Mouse (Mus musculus) hindbrain, embryonic 12.5 days (tissue): ENCODE results near the gene Aox3. TPM values are rescaled to one million over a fixed set of nuclear protein-coding genes. Genes with fewer than 3 reads are reported as not detected.

ENCODE experiments used
- ATAC-seq: fragments of 200-750 bp; cut with Nextera tagmentation; 2 replicates; pipeline ENCODE4 v1.8.0; 2017; ENCODE audit warnings: moderate TSS enrichment; ENCODE audit not compliant: low FRiP score
- H3K27ac ChIP-seq: fragments of 300-500 bp; sonication (generic); 2 replicates; pipeline ENCODE4 v1.5.1; 2016; ENCODE audit warnings: mild to moderate bottlenecking
- H3K27me3 ChIP-seq: fragments of 300-500 bp; sonication (generic); 2 replicates; pipeline ENCODE4 v1.6.1; 2016; ENCODE audit warnings: mild to moderate bottlenecking
- H3K36me3 ChIP-seq: fragments of 300-500 bp; sonication (generic); 2 replicates; pipeline ENCODE4 v1.6.1; 2016; ENCODE audit warnings: mild to moderate bottlenecking
- H3K4me1 ChIP-seq: fragments of 300-500 bp; sonication (generic); 2 replicates; pipeline ENCODE4 v1.6.1; 2016
- H3K4me2 ChIP-seq: fragments of 300-500 bp; sonication (generic); replicated peaks from 2 replicates; pipeline ENCODE4 v1.6.1; 2016; ENCODE audit warnings: mild to moderate bottlenecking
- H3K4me3 ChIP-seq: fragments of 300-500 bp; sonication (generic); 2 replicates; pipeline ENCODE4 v1.5.1; 2016; ENCODE audit warnings: mild to moderate bottlenecking
- H3K9ac ChIP-seq: fragments of 300-500 bp; sonication (generic); 2 replicates; pipeline ENCODE4 v1.6.1; 2016; ENCODE audit warnings: mild to moderate bottlenecking, moderate library complexity
- H3K9me3 ChIP-seq: fragments of 300-500 bp; sonication (generic); replicated peaks from 2 replicates; pipeline ENCODE4 v1.6.1; 2016; ENCODE audit warnings: mild to moderate bottlenecking
- WGBS: fragments of 180-500 bp; shearing (Covaris S2); methylation state at CpG from one replicate; pipeline ENCODE4 v1.1.7; 2016; 5-methylcytosine and 5-hydroxymethylcytosine counted together
- polyA plus RNA-seq: library from polyadenylated mRNA; unstranded; fragments of >200 nt; fragmentation: Nextera tagmentation; extraction: Ambion mirVana; gene quantifications from 2 replicates; pipeline ENCODE4 v1.2.1, GENCODE M21; 2016

The Aox3 gene
- polyA plus RNA-seq, 1 experiment from 2014 or later, result not detected

DNA sequence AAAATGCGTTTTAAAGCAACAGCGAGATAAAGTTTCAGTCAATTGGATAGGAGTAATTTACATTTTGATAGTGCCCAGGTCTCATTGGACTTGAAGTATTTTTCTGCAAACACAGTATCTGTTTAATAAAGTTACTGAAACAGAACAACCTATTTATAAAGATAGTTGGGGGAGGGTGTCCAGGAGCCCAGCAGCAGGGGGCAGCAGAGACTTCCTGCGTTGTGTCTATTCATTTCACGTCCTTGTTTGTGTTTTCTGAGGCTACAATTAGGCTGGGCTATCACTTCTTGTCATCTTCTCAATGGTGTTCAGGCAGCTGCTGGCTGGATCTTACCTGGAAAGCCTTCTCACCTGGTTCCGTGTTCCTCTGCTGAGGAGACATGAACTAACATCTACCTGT lies 43.8 kb downstream of the Aox3 start:
- H3K27ac ChIP-seq, result no peak overlapping the region

DNA sequence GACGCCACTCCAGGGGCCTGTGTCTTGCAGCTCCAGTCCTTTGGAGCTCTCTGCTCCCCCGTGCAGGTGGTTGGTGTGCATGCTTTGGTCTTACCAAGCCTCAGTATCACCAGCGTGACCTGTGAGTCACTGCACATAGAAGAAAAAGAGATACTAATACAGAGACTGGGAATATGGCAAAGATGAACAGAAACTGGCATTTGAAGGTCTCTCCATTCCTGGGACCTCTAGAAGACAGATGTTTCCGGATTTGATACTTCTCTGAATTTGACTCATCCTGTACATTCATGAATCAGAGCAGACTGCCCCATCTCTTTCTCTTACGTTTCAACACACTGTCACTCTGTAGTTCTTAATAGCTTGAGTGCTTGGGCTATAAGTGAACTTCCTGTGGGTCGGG lies 57.0 kb downstream of the Aox3 start:
- H3K27me3 ChIP-seq, result no peaks in the 10 kb centered on the region
- no peaks in the 10 kb centered on the region for H3K36me3 ChIP-seq
- H3K4me1 ChIP-seq, result no peaks in the 10 kb centered on the region
- no peak overlapping the region for H3K4me2 ChIP-seq
- no peak overlapping the region for H3K27ac ChIP-seq
- no peaks in the 10 kb centered on the region for H3K9me3 ChIP-seq
- no peak for ATAC-seq
- 78% methylated on average over 6 of the region's 6 CpGs for WGBS
- H3K4me3 ChIP-seq, result no peak overlapping the region
- H3K9ac ChIP-seq, result no peak overlapping the region

More for the DNA sequence above, 43.8 kb downstream of the Aox3 start:
- H3K4me3 ChIP-seq, result no peak overlapping the region
- no peak for ATAC-seq
- H3K4me2 ChIP-seq, result no peak overlapping the region
- no peaks in the 10 kb centered on the region for H3K9me3 ChIP-seq
- WGBS, result 55% methylated on average over 5 of the region's 5 CpGs
- H3K36me3 ChIP-seq, result no peaks in the 10 kb centered on the region
- H3K9ac ChIP-seq, result no peak overlapping the region
- no peaks in the 10 kb centered on the region for H3K4me1 ChIP-seq
- H3K27me3 ChIP-seq, result no peaks in the 10 kb centered on the region

DNA sequence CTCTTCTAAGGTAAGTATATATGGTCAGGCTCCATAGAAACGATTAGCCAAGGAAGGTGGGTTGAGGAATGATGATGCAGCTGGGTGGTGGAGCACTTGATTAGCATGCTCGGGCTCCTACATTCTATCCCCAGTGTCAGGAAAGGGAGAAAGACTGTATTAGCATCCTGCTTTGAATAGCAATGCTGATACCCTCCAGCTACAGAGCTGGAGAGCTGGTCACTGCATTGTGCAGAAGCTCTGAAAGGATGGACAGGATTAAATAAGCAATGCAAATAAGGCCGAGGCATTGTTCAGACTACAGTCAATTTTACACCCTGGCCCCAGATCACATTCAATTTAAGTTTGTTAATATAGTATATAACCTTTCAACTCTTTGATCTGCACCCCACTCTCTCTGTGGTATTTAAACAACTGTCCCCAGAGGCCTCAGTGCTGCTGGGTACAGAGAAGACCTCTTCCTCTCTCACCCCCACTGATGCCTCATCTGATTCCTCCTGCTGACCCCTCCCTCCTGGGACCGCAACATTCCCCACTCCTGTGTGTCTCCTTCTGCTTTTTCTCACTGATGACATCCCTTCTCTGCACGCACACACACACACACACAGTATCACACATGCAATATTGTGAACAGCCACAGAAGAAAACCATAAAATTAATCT lies 75.7 kb downstream of the Aox3 start:
- Histone ChIP-seq H3K4me3 (no peak overlapping the region), H3K36me3 (no peaks in the 10 kb centered on the region), H3K27ac (no peak overlapping the region), H3K27me3 (no peaks in the 10 kb centered on the region), H3K4me2 (no peak overlapping the region), H3K4me1 (0 out of 2 replicates have a peak, but pooled peaks cover 5% of the 10 kb centered on the region), H3K9ac (no peak overlapping the region), H3K9me3 (no peaks in the 10 kb centered on the region)
- ATAC-seq, result peak; percentile 66; the same call in 1 of the 2 replicates
- 51% methylated on average over 5 of the region's 5 CpGs for WGBS

DNA sequence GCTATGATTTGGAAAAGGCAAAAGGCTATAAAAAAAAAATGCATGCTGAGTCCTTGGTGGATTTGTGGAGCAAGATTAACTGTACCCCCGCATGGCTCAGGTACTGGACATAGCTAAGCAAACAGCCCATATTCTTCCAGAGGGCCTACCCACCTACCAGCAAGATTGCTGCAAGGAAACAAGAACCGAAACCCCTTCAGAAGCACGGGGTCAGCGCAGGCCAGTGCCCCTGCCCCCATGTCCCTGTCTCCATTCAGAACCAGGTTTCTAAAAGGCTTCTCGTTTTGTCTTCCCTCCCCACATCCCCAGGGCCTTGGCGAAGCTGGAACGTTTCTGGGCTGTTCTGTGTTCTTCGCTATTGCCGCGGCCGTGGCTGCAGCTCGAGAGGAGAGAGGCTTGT lies 81.4 kb downstream of the Aox3 start:
- no peaks in the 10 kb centered on the region for H3K9me3 ChIP-seq
- no peak overlapping the region for H3K4me3 ChIP-seq
- H3K36me3 ChIP-seq, result no peaks in the 10 kb centered on the region
- no peak overlapping the region for H3K27ac ChIP-seq
- H3K27me3 ChIP-seq, result no peaks in the 10 kb centered on the region
- no peak overlapping the region for H3K9ac ChIP-seq
- no peak overlapping the region for H3K4me2 ChIP-seq
- no peaks in the 10 kb centered on the region for H3K4me1 ChIP-seq
- no peak for ATAC-seq
- 87% methylated on average over 12 of the region's 12 CpGs for WGBS

DNA sequence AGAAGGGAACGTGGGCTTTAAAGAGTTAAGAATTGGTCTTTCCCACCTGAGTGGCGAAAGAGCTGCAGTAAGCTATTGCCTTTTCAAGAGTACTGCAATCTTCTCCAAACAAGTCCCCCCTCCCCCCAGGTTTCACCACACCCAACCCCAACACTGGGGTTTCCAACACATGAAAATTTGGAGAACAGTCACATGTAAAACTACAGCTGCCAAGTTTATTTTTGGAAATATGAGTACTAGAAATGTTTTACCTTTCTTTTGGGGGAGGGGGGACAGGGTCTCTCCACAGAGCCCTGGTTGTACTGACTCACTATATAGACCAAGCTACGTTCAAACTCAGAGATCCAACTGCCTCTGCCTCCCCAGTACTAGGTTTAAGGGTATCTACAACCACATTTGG lies 82.1 kb downstream of the Aox3 start:
- no peak overlapping the region for H3K27ac ChIP-seq
- 80% methylated on average over 3 of the region's 3 CpGs for WGBS
- H3K4me1 ChIP-seq, result no peaks in the 10 kb centered on the region
- H3K4me3 ChIP-seq, result no peak overlapping the region
- H3K27me3 ChIP-seq, result no peaks in the 10 kb centered on the region
- no peak for ATAC-seq
- no peak overlapping the region for H3K9ac ChIP-seq
- H3K9me3 ChIP-seq, result no peaks in the 10 kb centered on the region
- no peaks in the 10 kb centered on the region for H3K36me3 ChIP-seq
- H3K4me2 ChIP-seq, result no peak overlapping the region

DNA sequence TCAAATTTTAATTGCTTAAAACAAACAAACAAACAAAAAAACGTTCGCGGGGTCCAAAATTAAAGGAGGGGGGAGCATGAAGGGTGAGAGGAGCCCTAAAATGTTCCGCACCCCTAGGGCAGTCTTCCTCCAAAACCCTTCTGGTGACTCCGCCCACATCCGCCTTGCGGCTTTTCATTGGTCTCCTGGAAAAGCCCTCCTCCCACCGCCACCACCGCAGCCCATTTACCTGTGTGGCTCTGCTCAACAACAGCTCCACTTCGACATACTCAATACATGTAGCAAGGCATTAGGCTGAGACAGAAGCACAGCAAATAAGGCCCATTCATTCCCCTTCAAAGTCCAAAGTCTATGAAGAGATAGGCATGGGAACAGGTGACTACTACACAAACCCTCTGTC lies 82.6 kb downstream of the Aox3 start:
- Histone ChIP-seq H3K9me3 (no peaks in the 10 kb centered on the region), H3K4me3 (no peak overlapping the region), H3K36me3 (no peaks in the 10 kb centered on the region), H3K4me1 (no peaks in the 10 kb centered on the region), H3K9ac (no peak overlapping the region), H3K27ac (no peak overlapping the region), H3K27me3 (no peaks in the 10 kb centered on the region), H3K4me2 (0 out of 2 replicates have a peak overlapping the region, but pooled peaks have one; percentile 5)
- 13% methylated on average over 10 of the region's 10 CpGs for WGBS
- ATAC-seq, result no peak

DNA sequence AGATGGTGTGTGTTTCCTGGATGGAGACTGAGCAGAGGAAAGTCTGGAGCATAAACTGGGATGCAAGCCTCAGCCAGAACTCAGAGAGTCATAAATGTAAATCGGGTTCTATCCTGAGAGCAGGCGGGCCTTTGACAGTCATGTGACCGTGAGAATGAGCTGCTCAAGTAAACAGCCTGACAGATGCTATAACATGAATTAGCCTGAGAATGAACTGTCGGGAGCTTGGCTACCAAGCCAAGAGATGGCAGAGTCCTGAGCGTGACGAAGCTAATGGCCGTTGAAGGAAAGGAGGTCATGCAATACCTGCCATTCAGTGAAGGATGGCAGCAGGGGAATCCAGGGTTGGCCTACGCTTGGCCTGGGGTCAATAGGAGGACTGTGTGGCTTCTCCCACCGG lies 84.1 kb downstream of the Aox3 start:
- Histone ChIP-seq H3K4me1 (no peaks in the 10 kb centered on the region), H3K4me2 (no peak overlapping the region), H3K27ac (no peak overlapping the region), H3K27me3 (no peaks in the 10 kb centered on the region), H3K9ac (no peak overlapping the region), H3K9me3 (no peaks in the 10 kb centered on the region), H3K36me3 (no peaks in the 10 kb centered on the region), H3K4me3 (no peak overlapping the region)
- no peak for ATAC-seq
- WGBS, result 74% methylated on average over 9 of the region's 9 CpGs

DNA sequence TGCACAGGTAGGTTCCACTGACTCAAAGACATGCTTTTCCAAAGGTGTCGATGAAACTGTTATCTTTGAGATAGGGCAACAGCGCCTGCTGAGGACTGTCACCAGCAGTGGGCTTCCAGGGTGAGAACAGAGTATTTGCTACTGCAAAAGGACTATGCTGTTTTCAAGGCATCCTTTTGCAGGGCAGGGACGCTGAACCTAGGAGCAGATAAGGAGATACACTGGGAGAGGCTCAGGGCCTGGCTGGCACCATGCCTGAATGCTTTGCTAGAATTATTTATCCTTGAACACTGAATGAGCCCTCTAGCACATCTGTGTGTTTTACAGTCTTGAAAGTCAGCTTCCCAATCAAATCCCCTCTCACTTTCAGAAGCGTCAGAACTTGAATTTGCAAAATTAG lies 85.5 kb downstream of the Aox3 start:
- Histone ChIP-seq H3K9me3 (no peaks in the 10 kb centered on the region), H3K9ac (no peak overlapping the region), H3K4me1 (no peaks in the 10 kb centered on the region), H3K4me2 (no peak overlapping the region), H3K36me3 (no peaks in the 10 kb centered on the region), H3K27ac (no peak overlapping the region), H3K27me3 (no peaks in the 10 kb centered on the region), H3K4me3 (no peak overlapping the region)
- 76% methylated on average over 4 of the region's 4 CpGs for WGBS
- ATAC-seq, result no peak

DNA sequence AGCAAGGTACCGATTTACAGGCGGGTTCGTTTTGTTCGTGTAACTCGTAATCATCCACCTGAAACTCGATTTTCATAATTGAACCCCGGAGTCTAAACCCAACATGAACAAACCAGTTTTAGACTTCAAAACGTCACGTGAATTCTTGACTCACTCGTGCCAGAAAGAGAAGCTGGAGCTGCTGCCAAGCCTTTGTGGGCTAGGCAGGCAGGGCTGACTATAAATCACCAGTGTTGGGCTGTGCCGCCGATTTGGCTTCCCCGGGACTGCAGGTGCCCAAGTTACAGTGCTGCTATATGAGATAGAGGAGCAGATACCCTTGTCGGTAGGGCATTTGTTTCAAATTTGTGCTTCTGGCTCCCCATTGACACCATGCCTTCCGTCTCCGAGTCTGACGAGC lies 97.3 kb downstream of the Aox3 start, which contains the start of gene Aox4:
Gene Aox4, plus strand, starts transcription at position 195 of the 400 bp plus-strand sequence.
- WGBS, result 84% methylated on average over 17 of the region's 17 CpGs
- no peak for ATAC-seq
- H3K27me3 ChIP-seq, result no peaks in the 10 kb centered on the region

DNA sequence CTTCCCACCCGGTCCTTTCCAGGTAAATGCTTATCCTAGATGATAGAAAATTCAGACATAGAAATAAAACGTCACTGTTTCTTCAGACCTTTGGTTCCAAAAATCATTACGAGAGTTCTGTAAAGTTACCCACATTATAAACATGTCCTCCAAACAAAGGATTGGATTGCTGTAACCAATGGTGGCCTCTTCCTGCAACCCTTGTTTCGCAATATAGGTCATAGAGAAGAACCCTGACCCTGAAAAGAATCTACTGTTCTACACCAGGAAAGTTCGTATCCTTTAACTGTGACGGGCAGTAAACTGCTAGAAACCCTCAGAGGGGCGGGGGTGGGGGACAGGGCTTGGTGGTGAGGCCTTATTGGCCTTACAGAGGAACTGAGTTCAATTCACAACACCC lies 99.9 kb downstream of the Aox3 start:
- Histone ChIP-seq H3K9me3 (no peaks in the 10 kb centered on the region), H3K27me3 (no peaks in the 10 kb centered on the region), H3K4me3 (no peak overlapping the region), H3K4me2 (no peak overlapping the region), H3K27ac (no peak overlapping the region), H3K36me3 (no peaks in the 10 kb centered on the region), H3K4me1 (no peaks in the 10 kb centered on the region), H3K9ac (no peak overlapping the region)
- ATAC-seq, result no peak
- 86% methylated on average over 7 of the region's 7 CpGs for WGBS

More for the DNA sequence above, 97.3 kb downstream of the Aox3 start, which contains the start of gene Aox4:
- Histone ChIP-seq H3K27ac (no peak within 1 kb of the TSS), H3K4me2 (no peak within 1 kb of the TSS), H3K4me3 (no peak within 1 kb of the TSS), H3K4me1 (no peaks in the 10 kb centered on the region), H3K9me3 (no peaks in the 10 kb centered on the region), H3K36me3 (no peaks in the 10 kb centered on the region), H3K9ac (no peak within 1 kb of the TSS)

DNA sequence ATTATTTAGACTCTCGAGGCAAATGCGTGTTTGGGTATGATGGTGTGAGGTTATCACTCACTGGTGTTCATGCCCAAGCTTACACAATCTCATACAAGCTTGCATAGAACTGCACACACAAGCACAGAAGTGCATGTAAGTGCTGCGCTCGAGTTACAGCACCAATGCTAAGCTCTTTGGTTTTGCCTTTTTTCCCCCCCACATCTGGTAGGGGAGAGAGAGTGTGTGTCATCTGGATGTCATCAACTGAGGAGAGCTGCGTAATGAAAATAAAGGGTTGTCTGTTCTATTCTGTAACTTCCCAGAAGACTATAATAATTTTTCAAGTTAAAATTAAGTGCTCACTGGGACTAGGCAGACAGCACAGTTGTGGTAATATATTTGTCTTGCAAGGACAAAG lies 100.9 kb downstream of the Aox3 start:
- Histone ChIP-seq H3K27ac (no peak overlapping the region), H3K4me1 (no peaks in the 10 kb centered on the region), H3K4me3 (no peak overlapping the region), H3K9ac (no peak overlapping the region), H3K4me2 (no peak overlapping the region), H3K9me3 (no peaks in the 10 kb centered on the region), H3K27me3 (no peaks in the 10 kb centered on the region), H3K36me3 (no peaks in the 10 kb centered on the region)
- 75% methylated on average over 5 of the region's 5 CpGs for WGBS
- ATAC-seq, result no peak

DNA sequence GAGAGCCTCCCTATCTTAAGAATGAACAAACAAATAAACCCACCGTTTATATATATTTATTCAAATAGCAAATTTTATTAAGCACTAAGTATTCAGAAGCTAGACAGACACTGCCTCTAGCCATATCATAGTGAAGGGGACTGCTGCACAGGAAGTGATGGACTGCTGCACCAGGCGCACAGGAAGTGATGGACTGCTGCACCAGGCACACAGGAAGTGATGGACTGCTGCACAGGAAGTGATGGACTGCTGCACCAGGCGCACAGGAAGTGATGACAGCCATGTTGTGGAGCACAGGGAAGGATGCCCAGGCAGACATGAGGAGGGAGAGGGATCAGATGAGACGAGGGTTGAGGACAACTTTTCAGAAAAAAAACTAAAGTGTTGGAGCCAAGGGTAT lies 102.4 kb downstream of the Aox3 start:
- Histone ChIP-seq H3K27me3 (no peaks in the 10 kb centered on the region), H3K9me3 (no peaks in the 10 kb centered on the region), H3K4me2 (no peak overlapping the region), H3K4me3 (no peak overlapping the region), H3K9ac (no peak overlapping the region), H3K36me3 (no peaks in the 10 kb centered on the region), H3K4me1 (no peaks in the 10 kb centered on the region), H3K27ac (no peak overlapping the region)
- WGBS, result 90% methylated on average over 4 of the region's 4 CpGs
- ATAC-seq, result no peak

DNA sequence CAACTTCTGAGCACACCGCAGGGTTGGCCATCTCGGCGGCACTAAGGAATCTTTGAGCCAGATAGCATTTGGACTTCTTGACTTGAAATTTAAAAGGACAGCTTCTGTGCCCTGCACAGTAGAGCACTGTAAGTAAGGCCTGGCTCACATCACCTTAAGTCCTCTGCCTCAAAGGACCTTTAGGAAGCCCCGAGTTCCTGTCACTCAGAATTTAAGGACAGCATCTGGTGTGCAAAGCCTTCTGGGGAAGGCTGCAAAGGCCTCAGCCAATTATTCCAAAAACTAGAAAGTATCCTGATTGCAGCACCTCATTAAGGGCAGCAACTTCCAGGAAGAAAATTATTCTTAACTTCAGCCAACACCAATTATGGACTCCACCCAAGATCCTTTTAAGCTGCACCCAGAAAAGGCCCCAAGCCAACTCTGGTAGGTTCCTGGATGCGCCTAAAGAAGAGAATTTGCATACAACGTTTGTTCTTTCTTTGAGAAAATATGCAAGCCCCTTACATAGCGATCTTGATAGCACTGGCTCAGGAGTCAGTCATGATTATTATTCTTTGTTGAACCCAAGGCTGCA lies 103.1 kb downstream of the Aox3 start:
- WGBS, result 88% methylated on average over 7 of the region's 7 CpGs
- no peaks in the 10 kb centered on the region for H3K4me1 ChIP-seq
- ATAC-seq, result no peak

More for the DNA sequence above, 103.1 kb downstream of the Aox3 start:
- H3K9ac ChIP-seq, result no peak overlapping the region
- H3K4me3 ChIP-seq, result no peak overlapping the region
- H3K27me3 ChIP-seq, result no peaks in the 10 kb centered on the region
- H3K27ac ChIP-seq, result no peak overlapping the region
- H3K4me2 ChIP-seq, result no peak overlapping the region
- H3K36me3 ChIP-seq, result no peaks in the 10 kb centered on the region
- no peaks in the 10 kb centered on the region for H3K9me3 ChIP-seq
